Mouse (Mus musculus) hindbrain, postnatal 0 days (tissue): ENCODE measurements around the gene Cars2. TPM values are rescaled to one million over a fixed set of nuclear protein-coding genes. Genes with fewer than 3 reads are reported as not detected.

Experiments used
- ATAC-seq: fragments of 200-750 bp; cut with Nextera tagmentation; 2 replicates; pipeline ENCODE4 v1.8.0; 2017; ENCODE audit warnings: mild to moderate bottlenecking, moderate TSS enrichment, moderate library complexity
- DNase-seq: peaks from one replicate; pipeline ENCODE4 v3.0.0-alpha.2; 2015; ENCODE audit warnings: low spot score
- H3K27ac ChIP-seq: fragments of 300-500 bp; sonication (generic); 2 replicates; pipeline ENCODE4 v1.5.1; 2014; ENCODE audit warnings: mild to moderate bottlenecking
- H3K27me3 ChIP-seq: fragments of 300-500 bp; sonication (generic); 2 replicates; pipeline ENCODE4 v1.6.1; 2014; ENCODE audit warnings: low read length, mixed read lengths; ENCODE audit not compliant: insufficient read depth
- H3K36me3 ChIP-seq: fragments of 300-500 bp; sonication (generic); 2 replicates; pipeline ENCODE4 v1.6.1; 2014; ENCODE audit warnings: low read length, mixed read lengths; ENCODE audit not compliant: insufficient read depth
- H3K4me1 ChIP-seq: fragments of 300-500 bp; sonication (generic); 2 replicates; pipeline ENCODE4 v1.6.1; 2014; ENCODE audit warnings: antibody characterized with exemption, low read length, mixed read lengths; ENCODE audit not compliant: insufficient read depth
- H3K4me2 ChIP-seq: fragments of 300-500 bp; sonication (generic); 2 replicates; pipeline ENCODE4 v1.6.1; 2014; ENCODE audit warnings: low read depth, mild to moderate bottlenecking, low read length, moderate library complexity, mixed read lengths
- H3K4me3 ChIP-seq: fragments of 300-500 bp; sonication (generic); 2 replicates; pipeline ENCODE4 v1.5.1; 2014; ENCODE audit warnings: low read length
- H3K9ac ChIP-seq: fragments of 300-500 bp; sonication (generic); replicated peaks from 2 replicates; pipeline ENCODE4 v1.6.1; 2014; ENCODE audit warnings: mild to moderate bottlenecking, low read length, moderate library complexity, mixed read lengths
- H3K9me3 ChIP-seq: fragments of 300-500 bp; sonication (generic); 2 replicates; pipeline ENCODE4 v1.6.1; 2016; ENCODE audit warnings: low read length, mixed read lengths
- CTCF ChIP-seq: IDR thresholded peaks from 2 replicates; pipeline ENCODE4 v1.5.1; 2016; ENCODE audit warnings: antibody characterized with exemption, control low read depth, low read depth
- WGBS: fragments of 180-500 bp; shearing (Covaris S2); extraction: QIAGEN DNeasy Blood & Tissue Kit; methylation state at CpG from one replicate; pipeline ENCODE4 v1.1.7; 2014; 5-methylcytosine and 5-hydroxymethylcytosine counted together
- polyA plus RNA-seq: library from polyadenylated mRNA; unstranded; fragments of >200 nt; fragmentation: Nextera tagmentation; extraction: Ambion mirVana; gene quantifications from 2 replicates; pipeline ENCODE4 v1.2.1, GENCODE M21; 2015
- total RNA-seq: library from RNA; depleted of rRNA; stranded (reverse); fragments of >200 nt; gene quantifications from 2 replicates; pipeline ENCODE4 v1.2.3, GENCODE M21; 2014

The Cars2 gene
- total and polyA plus RNA-seq, 2 experiments from 2014 or later = 19.3 to 42.6 TPM

DNA sequence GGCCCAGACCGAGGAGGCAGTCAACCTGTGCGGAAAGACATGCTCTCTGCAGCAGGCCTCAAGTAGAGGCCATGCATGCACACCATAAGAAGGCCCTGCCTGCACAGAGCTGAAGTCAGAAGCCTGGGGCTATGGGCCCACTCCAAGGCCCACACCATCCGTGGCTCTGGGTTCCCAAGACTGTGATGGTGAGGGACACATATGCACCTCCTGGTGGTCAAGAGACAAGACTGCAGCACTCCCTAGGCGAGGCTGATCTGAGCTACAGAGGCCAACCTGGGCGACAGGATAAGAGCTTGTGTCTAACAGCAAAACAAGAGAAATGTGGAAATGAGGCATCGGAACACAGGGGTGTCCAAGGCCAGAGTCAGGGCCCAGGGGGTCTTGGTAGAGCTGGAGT, 3.5 kb downstream of the Cars2 start:
- Histone ChIP-seq H3K27me3 (no peaks in the 10 kb centered on the region), H3K4me1 (no peaks in the 10 kb centered on the region), H3K36me3 (peaks cover 4% of the 10 kb centered on the region), H3K4me3 (no peak overlapping the region), H3K9me3 (no peaks in the 10 kb centered on the region), H3K27ac (no peak overlapping the region), H3K4me2 (no peak overlapping the region), H3K9ac (no peak overlapping the region)
- 69% methylated on average over 6 of the region's 6 CpGs for WGBS
- DNase-seq (no peak), ATAC-seq (no peak)
- peak; percentile 58 for TF ChIP-seq CTCF

DNA sequence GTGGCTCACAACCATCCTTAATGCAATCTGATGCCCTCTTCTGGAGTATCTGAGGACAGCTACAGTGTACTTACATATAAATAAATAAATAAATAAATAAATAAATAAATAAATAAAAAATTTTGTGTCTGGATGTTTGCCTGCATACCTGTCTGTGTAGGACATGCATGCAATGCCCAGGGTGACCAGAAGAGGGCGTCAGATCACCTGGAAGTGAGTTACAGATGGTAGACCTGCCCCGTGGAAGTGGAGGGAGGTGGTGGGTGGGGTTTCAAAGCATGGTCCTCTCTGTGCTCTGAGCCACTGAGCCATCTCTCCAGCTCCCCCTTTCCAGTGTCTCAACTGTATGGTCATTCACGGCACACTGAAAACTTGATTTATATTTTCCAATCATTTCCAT, 6.2 kb downstream of the Cars2 start:
- TF ChIP-seq CTCF = peak; percentile 69
- Histone ChIP-seq H3K9me3 (no peaks in the 10 kb centered on the region), H3K4me3 (no peak overlapping the region), H3K4me2 (no peak overlapping the region), H3K9ac (no peak overlapping the region), H3K36me3 (peaks cover 26% of the 10 kb centered on the region), H3K4me1 (no peaks in the 10 kb centered on the region), H3K27me3 (no peaks in the 10 kb centered on the region), H3K27ac (no peak overlapping the region)
- WGBS = 53% methylated on average over 3 of the region's 3 CpGs
- peak; percentile 22 for DNase-seq
- ATAC-seq = no peak

DNA sequence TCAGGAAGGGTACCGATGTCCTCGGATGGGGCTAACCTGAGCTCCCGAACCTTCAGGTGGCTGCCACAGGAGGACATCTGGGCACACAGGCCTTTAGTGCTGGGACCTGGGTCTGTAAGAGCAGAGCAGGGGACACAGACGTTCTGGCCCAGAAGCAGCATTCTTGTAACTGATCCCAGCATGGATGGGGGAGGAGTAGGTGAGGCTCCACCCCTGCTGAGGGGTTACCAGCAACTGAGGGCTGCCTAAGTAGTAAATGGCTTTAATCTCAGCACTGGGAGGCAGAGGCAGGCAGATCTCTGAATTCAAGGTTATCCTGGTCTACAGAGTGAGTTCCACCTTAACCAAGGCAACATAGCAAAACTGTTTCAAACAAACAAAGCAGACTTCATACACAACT, 7.7 kb downstream of the Cars2 start:
- Histone ChIP-seq H3K27me3 (no peaks in the 10 kb centered on the region), H3K4me3 (no peak overlapping the region), H3K27ac (no peak overlapping the region), H3K4me2 (no peak overlapping the region), H3K4me1 (no peaks in the 10 kb centered on the region), H3K9me3 (no peaks in the 10 kb centered on the region), H3K36me3 (peaks cover 26% of the 10 kb centered on the region), H3K9ac (no peak overlapping the region)
- no peak for TF ChIP-seq CTCF
- no peak for DNase-seq
- ATAC-seq = no peak
- 80% methylated on average over 4 of the region's 4 CpGs for whole genome bisulfite sequencing

DNA sequence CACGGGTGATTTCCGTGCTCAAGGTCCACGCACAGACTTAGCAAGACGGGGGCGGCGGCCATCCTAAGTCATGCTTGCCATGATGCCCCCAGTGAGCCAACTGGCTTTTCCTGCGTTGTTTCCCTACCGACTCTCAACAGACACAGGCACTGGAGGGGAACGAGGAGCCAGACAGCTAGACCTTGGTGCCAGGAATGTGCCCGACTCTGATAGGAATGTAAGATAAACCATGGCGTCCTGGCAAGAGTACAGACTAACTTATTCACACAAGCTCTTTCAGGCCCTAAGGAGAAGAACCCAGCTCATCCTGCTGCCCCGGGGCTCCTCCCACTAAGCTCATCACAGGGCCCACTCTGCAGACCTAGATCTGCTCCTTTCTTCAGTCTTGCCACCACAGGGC, 8.6 kb downstream of the Cars2 start:
- no peak for TF ChIP-seq CTCF
- H3K27me3 ChIP-seq = no peaks in the 10 kb centered on the region
- no peak for ATAC-seq
- peaks cover 26% of the 10 kb centered on the region for H3K36me3 ChIP-seq
- no peak overlapping the region for H3K27ac ChIP-seq
- no peak overlapping the region for H3K9ac ChIP-seq
- no peak for DNase-seq
- H3K4me2 ChIP-seq = no peak overlapping the region
- H3K4me3 ChIP-seq = no peak overlapping the region
- WGBS = 92% methylated on average over 12 of the region's 12 CpGs
- H3K4me1 ChIP-seq = no peaks in the 10 kb centered on the region
- H3K9me3 ChIP-seq = no peaks in the 10 kb centered on the region

DNA sequence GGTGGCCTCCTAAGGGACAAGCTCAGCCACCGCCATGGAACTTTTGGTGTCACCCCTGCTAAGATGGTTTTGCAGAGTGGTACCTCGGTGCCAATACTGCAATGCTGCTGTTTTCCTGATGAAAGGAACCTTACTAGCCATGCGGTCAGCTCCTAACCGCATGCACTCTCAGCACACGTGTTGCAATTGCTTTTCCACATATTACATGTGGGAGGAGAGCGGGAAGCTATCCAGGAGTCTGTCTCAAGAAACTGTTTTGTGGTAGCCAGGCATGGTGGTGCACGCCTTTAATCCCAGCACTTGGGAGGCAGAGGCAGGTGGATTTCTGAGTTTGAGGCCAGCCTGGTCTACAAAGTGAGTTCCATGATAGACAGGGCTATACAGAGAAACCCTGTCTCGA, 10.4 kb downstream of the Cars2 start:
- DNase-seq (no peak), ATAC-seq (no peak)
- TF ChIP-seq CTCF = no peak
- Histone ChIP-seq H3K36me3 (peaks cover 22% of the 10 kb centered on the region), H3K27me3 (no peaks in the 10 kb centered on the region), H3K4me1 (no peaks in the 10 kb centered on the region), H3K9me3 (no peaks in the 10 kb centered on the region), H3K4me3 (no peak overlapping the region), H3K9ac (no peak overlapping the region), H3K4me2 (no peak overlapping the region), H3K27ac (no peak overlapping the region)
- WGBS = 94% methylated on average over 8 of the region's 8 CpGs

GRCm38 (mm10) chr8:11539049-11539448, 11.5 kb downstream of the Cars2 start:
- 93% methylated on average over 4 of the region's 4 CpGs for WGBS
- no peaks in the 10 kb centered on the region for H3K27me3 ChIP-seq
- DNase-seq (no peak), ATAC-seq (no peak)
- H3K4me3 ChIP-seq = no peak overlapping the region
- TF ChIP-seq CTCF = no peak
- H3K9ac ChIP-seq = no peak overlapping the region
- H3K36me3 ChIP-seq = peaks cover 22% of the 10 kb centered on the region
- H3K4me1 ChIP-seq = no peaks in the 10 kb centered on the region
- H3K4me2 ChIP-seq = no peak overlapping the region
- H3K9me3 ChIP-seq = no peaks in the 10 kb centered on the region
- no peak overlapping the region for H3K27ac ChIP-seq

GRCm38 (mm10) chr8:11534494-11534893, 16.1 kb downstream of the Cars2 start:
- H3K4me1 ChIP-seq = no peaks in the 10 kb centered on the region
- no peak for DNase-seq

More at GRCm38 (mm10) chr8:11534494-11534893, 16.1 kb downstream of the Cars2 start:
- ATAC-seq = no peak
- H3K36me3 ChIP-seq = peaks cover 14% of the 10 kb centered on the region; the same call in 1 of the 2 replicates
- H3K4me3 ChIP-seq = no peak overlapping the region
- no peak overlapping the region for H3K27ac ChIP-seq
- H3K4me2 ChIP-seq = no peak overlapping the region
- H3K27me3 ChIP-seq = no peaks in the 10 kb centered on the region
- no peaks in the 10 kb centered on the region for H3K9me3 ChIP-seq
- WGBS = 24% methylated on average over 9 of the region's 9 CpGs
- H3K9ac ChIP-seq = no peak overlapping the region
- no peak for TF ChIP-seq CTCF
